Mouse (Mus musculus) brown adipose tissue, adult 24 weeks (tissue): ENCODE measurements at regions not wholly inside any gene's neighbourhood (a gene's known extent, or its start where the extent isn't known, plus 50 kb on each side); places are given as distances from the start of the nearest gene placed in this dataset.

Source experiments
- H3K27ac ChIP-seq: fragments of 200-500 bp; replicated peaks from 2 replicates; pipeline ENCODE4 v1.5.1; 2012; ENCODE audit warnings: low read depth, mild to moderate bottlenecking, low read length
- H3K4me1 ChIP-seq: fragments of 200-500 bp; 2 replicates; pipeline ENCODE4 v1.6.1; 2012; ENCODE audit warnings: low read length, mixed read lengths; ENCODE audit not compliant: control insufficient read depth, insufficient read depth, insufficient read length
- H3K4me3 ChIP-seq: fragments of 200-500 bp; 2 replicates; pipeline ENCODE4 v1.5.1; 2012; ENCODE audit warnings: low read depth, mild to moderate bottlenecking, low read length, moderate library complexity; ENCODE audit not compliant: insufficient read depth

DNA sequence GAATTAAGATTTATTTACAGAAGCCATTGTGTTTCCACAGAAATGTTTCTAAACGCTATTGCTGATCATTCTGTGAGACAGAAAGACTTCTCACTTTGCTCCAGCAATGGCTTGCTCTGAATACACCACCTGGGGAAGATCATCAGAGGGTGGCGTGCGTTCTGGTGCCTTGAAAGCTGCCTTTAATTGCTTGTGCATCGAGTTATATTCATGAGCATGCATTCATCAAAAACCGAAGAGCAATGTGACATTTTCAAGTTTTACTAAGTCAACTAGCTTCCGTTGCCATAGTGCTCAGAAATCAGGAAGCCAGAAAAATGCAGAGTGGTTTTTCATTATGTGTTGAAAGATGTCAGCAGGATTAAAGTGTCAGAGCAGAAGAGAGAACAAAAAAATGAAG is 85.0 kb upstream of the Pcdh18 start:
- Histone ChIP-seq H3K4me3 (no peak overlapping the region), H3K4me1 (no peaks in the 10 kb centered on the region), H3K27ac (no peak overlapping the region)

- no peaks in the 10 kb centered on the region for H3K4me1 ChIP-seq
- peak overlapping the region; percentile 24; the same call in 1 of the 2 replicates for H3K27ac ChIP-seq
- no peak overlapping the region; the same call in 1 of the 2 replicates for H3K4me3 ChIP-seq
Measured at GRCm38 (mm10) chr3:49840448-49841156, 83.5 kb upstream of the Pcdh18 start.

GRCm38 (mm10) chr3:49814401-49814800 is 57.3 kb upstream of the Pcdh18 start:
- H3K4me3 ChIP-seq = no peak overlapping the region
- H3K4me1 ChIP-seq = no peaks in the 10 kb centered on the region
- no peak overlapping the region for H3K27ac ChIP-seq

DNA sequence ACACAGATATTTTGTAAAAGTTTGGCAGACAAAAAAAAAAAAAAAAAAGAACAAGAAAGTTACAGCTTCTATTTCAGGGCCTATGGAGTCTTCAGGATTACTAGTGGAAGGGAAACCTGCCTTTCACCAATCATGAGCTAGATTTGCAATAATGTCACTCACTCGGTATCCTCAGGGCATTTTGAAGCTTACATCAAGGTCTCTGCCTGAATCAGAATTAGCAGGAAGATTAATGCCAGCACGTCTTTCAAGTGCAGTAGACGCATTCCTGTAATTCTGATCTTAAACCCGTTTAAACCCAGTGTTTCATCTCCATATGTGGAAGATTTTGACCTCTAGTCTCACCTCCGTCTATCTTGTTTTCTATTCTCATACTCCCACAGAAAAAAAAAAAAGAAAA is 50.6 kb upstream of the Pcdh18 start:
- Histone ChIP-seq H3K4me3 (no peak overlapping the region), H3K27ac (no peak overlapping the region), H3K4me1 (no peaks in the 10 kb centered on the region)

DNA sequence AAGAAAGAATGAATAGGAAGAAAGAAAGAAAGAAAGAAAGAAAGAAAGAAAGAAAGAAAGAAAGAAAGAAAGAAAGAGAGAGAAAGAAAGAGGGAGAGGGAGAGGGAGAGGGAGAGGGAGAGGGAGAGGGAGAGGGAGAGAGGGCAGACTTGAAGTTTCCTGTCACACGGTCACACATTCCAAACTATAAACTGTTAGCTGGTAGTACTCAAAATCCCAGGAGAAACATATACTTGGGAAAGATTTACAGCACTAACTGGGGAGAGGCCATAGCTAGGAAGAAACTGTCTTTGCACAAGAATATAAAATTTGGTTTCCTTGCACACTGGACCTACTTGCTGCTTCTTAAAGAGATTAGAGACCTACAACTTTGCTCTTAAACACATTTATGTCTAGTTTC is 50.2 kb upstream of the Pcdh18 start:
- H3K27ac ChIP-seq = no peak overlapping the region
- no peaks in the 10 kb centered on the region for H3K4me1 ChIP-seq
- no peak overlapping the region for H3K4me3 ChIP-seq
